Mouse (Mus musculus) C2C12 (cell line): ENCODE data around the gene Dgkg.

Experiments used
- CEBPB ChIP-seq: IDR thresholded peaks from one replicate; pipeline ENCODE4 v1.6.1; 2011; ENCODE audit warnings: low read depth, mild to moderate bottlenecking, control low read depth, moderate library complexity
- CTCF ChIP-seq: IDR thresholded peaks from one replicate; pipeline ENCODE4 v1.5.1; 2011; ENCODE audit not compliant: control insufficient read depth, insufficient read depth, insufficient read length
- FOSL1 ChIP-seq: IDR thresholded peaks from one replicate; pipeline ENCODE4 v1.8.0; 2011; ENCODE audit warnings: mild to moderate bottlenecking, low read length; ENCODE audit not compliant: poor library complexity, insufficient read depth, severe bottlenecking
- MAX ChIP-seq: IDR thresholded peaks from one replicate; pipeline ENCODE4 v1.6.1; 2011; ENCODE audit warnings: mild to moderate bottlenecking, control low read depth
- MYOD1 ChIP-seq: IDR thresholded peaks from one replicate; pipeline ENCODE4 v1.6.1; 2011; ENCODE audit warnings: low read depth; ENCODE audit not compliant: control insufficient read depth, insufficient read length
- MYOG ChIP-seq: IDR thresholded peaks from one replicate; pipeline ENCODE4 v1.6.1; 2011; ENCODE audit not compliant: control insufficient read depth, insufficient read length; ENCODE audit errors: extremely low read depth

DNA sequence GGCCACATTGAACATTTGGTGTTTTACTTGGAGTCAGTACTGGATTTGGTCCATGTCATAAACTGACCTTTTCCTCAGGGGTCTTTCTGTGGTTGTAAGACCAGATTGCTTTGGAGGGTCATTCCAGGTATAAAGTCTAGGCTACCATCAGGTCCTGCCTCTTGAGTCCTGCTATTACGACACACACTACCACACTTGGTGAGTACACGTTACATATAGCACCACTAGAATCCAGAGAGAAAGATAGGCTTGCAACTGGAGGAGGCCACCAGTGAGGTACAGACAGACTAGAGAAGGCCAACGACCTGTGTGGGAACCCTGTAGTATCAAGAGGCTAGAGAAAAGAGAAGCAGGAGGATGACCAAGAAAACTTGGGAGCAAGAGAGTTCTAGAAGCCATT is 157.6 kb downstream of the Dgkg start:
- TF ChIP-seq CTCF: no peak
- TF ChIP-seq MYOD1: no peak
- no peak for TF ChIP-seq MYOG
- TF ChIP-seq CEBPB: no peak
- no peak for TF ChIP-seq MAX
- TF ChIP-seq FOSL1: no peak
